Mouse (Mus musculus) stomach, postnatal 0 days (tissue): ENCODE results near the gene Mcam.

Experiments
- CTCF ChIP-seq: IDR thresholded peaks from 2 replicates; pipeline ENCODE4 v1.5.1; 2016; ENCODE audit warnings: antibody characterized with exemption, low read depth, mild to moderate bottlenecking, moderate library complexity
- EP300 ChIP-seq: optimal IDR thresholded peaks from 2 replicates; pipeline ENCODE3; 2016; ENCODE audit warnings: antibody characterized with exemption

- TF ChIP-seq CTCF (no peak), EP300 (no peak)
These were observed 56.9 kb downstream of the Mcam start for GRCm38 (mm10) chr9:44191166-44191565.
